Mouse (Mus musculus): ENCODE measurements around the gene Atp6v0a2. TPM values are rescaled to one million over a fixed set of nuclear protein-coding genes. Genes with fewer than 3 reads are reported as not detected.

Gene Atp6v0a2
- polyA plus RNA-seq, 1 experiment from 2014 or later, result 50.3 TPM

- H3K9me3 ChIP-seq, result no peaks in the 10 kb centered on the region
- no peak overlapping the region for H3K27ac ChIP-seq (replicated peaks)
- H3K36me3 ChIP-seq, result no peaks in the 10 kb centered on the region
- no peak overlapping the region for H3K9ac ChIP-seq (replicated peaks)
- no peaks in the 10 kb centered on the region for H3K27me3 ChIP-seq
- H3K4me3 ChIP-seq, result no peak overlapping the region
- WGBS, result 86% methylated on average over 9 of the region's 9 CpGs
- no peaks in the 10 kb centered on the region for H3K4me1 ChIP-seq
- ATAC-seq (ENCODE audit: low FRiP score, low read depth), result no peak
- H3K4me2 ChIP-seq (replicated peaks), result no peak overlapping the region
These were observed 123.3 kb downstream of the Atp6v0a2 start for GRCm38 (mm10) chr5:124751656-124752055.

- 67% methylated on average over 18 of the region's 18 CpGs for WGBS
These were observed 132.6 kb downstream of the Atp6v0a2 start for GRCm38 (mm10) chr5:124761011-124761410.

GRCm38 (mm10) chr5:124761787-124762186 is 133.4 kb downstream of the Atp6v0a2 start:
- Histone ChIP-seq H3K4me2 (replicated peaks) (no peak overlapping the region), H3K27ac (replicated peaks) (no peak overlapping the region), H3K9ac (replicated peaks) (no peak overlapping the region), H3K27me3 (no peaks in the 10 kb centered on the region), H3K36me3 (no peaks in the 10 kb centered on the region), H3K9me3 (no peaks in the 10 kb centered on the region), H3K4me1 (no peaks in the 10 kb centered on the region), H3K4me3 (no peak overlapping the region)
- 95% methylated on average over 1 of the region's 1 CpGs for WGBS
- ATAC-seq (ENCODE audit: low FRiP score, low read depth), result no peak

More at GRCm38 (mm10) chr5:124761011-124761410, 132.6 kb downstream of the Atp6v0a2 start:
- Histone ChIP-seq H3K27ac (replicated peaks) (no peak overlapping the region), H3K4me1 (no peaks in the 10 kb centered on the region), H3K9me3 (no peaks in the 10 kb centered on the region), H3K4me3 (no peak overlapping the region), H3K4me2 (replicated peaks) (no peak overlapping the region), H3K9ac (replicated peaks) (no peak overlapping the region), H3K36me3 (no peaks in the 10 kb centered on the region), H3K27me3 (no peaks in the 10 kb centered on the region)
- no peak for ATAC-seq (ENCODE audit: low FRiP score, low read depth)

Other genes starting within 250 kb of the Atp6v0a2 start
- 110 and 111 TPM in 2 replicates for gene Sbno1, start 202.6 kb upstream of the Atp6v0a2 start, polyA plus RNA-seq (2016; fragmentation: Nextera tagmentation; extraction: Ambion mirVana)
- gene Kmt5a, start 188.6 kb upstream of the Atp6v0a2 start, polyA plus RNA-seq (2016; fragmentation: Nextera tagmentation; extraction: Ambion mirVana), result 48.5 and 52.8 TPM in 2 replicates
- gene Rilpl2, start 150.2 kb upstream of the Atp6v0a2 start, polyA plus RNA-seq (2016; fragmentation: Nextera tagmentation; extraction: Ambion mirVana), result 19.0 and 20.3 TPM in 2 replicates
- gene Snrnp35, start 145.4 kb upstream of the Atp6v0a2 start, polyA plus RNA-seq (2016; fragmentation: Nextera tagmentation; extraction: Ambion mirVana), result 26.2 and 28.9 TPM in 2 replicates
- 17.0 and 17.6 TPM in 2 replicates for gene Rilpl1, start 97.2 kb upstream of the Atp6v0a2 start, polyA plus RNA-seq (2016; fragmentation: Nextera tagmentation; extraction: Ambion mirVana)
- 376 and 388 TPM in 2 replicates for gene Tmed2, start 87.9 kb upstream of the Atp6v0a2 start, polyA plus RNA-seq (2016; fragmentation: Nextera tagmentation; extraction: Ambion mirVana)
- gene Ddx55, start 75.7 kb upstream of the Atp6v0a2 start, polyA plus RNA-seq (2016; fragmentation: Nextera tagmentation; extraction: Ambion mirVana), result 21.0 and 22.0 TPM in 2 replicates
- gene Eif2b1, start 49.4 kb upstream of the Atp6v0a2 start, polyA plus RNA-seq (2016; fragmentation: Nextera tagmentation; extraction: Ambion mirVana), result 71.2 and 75.7 TPM in 2 replicates
- gene Gtf2h3, start 49.4 kb upstream of the Atp6v0a2 start, polyA plus RNA-seq (2016; fragmentation: Nextera tagmentation; extraction: Ambion mirVana), result 72.4 and 74.3 TPM in 2 replicates
- gene Dnah10, start 96.5 kb downstream of the Atp6v0a2 start, polyA plus RNA-seq (2016; fragmentation: Nextera tagmentation; extraction: Ambion mirVana), result 0.09 and 0.14 TPM in 2 replicates
- gene Ccdc92, start 233.8 kb downstream of the Atp6v0a2 start, polyA plus RNA-seq (2016; fragmentation: Nextera tagmentation; extraction: Ambion mirVana), result 20.8 and 21.3 TPM in 2 replicates
- 171 and 173 TPM in 2 replicates for gene Zfp664, start 234.1 kb downstream of the Atp6v0a2 start, polyA plus RNA-seq (2016; fragmentation: Nextera tagmentation; extraction: Ambion mirVana)

Data from midbrain, embryonic 12.5 days (tissue).